Mouse (Mus musculus) myocyte (in vitro differentiated cells): Measurements from ENCODE around the gene Eppin. TPM values are rescaled to one million over a fixed set of nuclear protein-coding genes. Genes with fewer than 3 reads are reported as not detected.
"Not testable (repeated sequence)": the region's sequence is repeated elsewhere in the genome, so short reads cannot be mapped to it uniquely, and the experiment has no call there.

Experiments
- H3K27me3 ChIP-seq: one replicate; pipeline ENCODE4 v1.6.1; 2011; ENCODE audit not compliant: control insufficient read depth, insufficient read depth, insufficient read length
- H3K36me3 ChIP-seq: one replicate; pipeline ENCODE4 v1.6.1; 2011; ENCODE audit not compliant: control insufficient read depth, insufficient read depth
- H3K4me2 ChIP-seq: one replicate; pipeline ENCODE4 v1.6.1; 2011; ENCODE audit warnings: low read depth, control low read depth
- H3K4me3 ChIP-seq: one replicate; pipeline ENCODE4 v1.5.1; 2011; ENCODE audit warnings: mild to moderate bottlenecking, control low read depth, moderate library complexity
- H3K79me2 ChIP-seq: one replicate; pipeline ENCODE4 v1.6.1; 2011; ENCODE audit not compliant: control insufficient read depth, insufficient read depth
- H3ac ChIP-seq: one replicate; pipeline ENCODE4 v1.6.1; 2011; ENCODE audit not compliant: control insufficient read depth, insufficient read length
- CEBPB ChIP-seq: IDR thresholded peaks from 2 replicates; pipeline ENCODE4 v1.6.1; 2011; ENCODE audit warnings: mild to moderate bottlenecking, moderate library complexity; ENCODE audit not compliant: poor library complexity, insufficient read depth, severe bottlenecking
- E2F4 ChIP-seq: IDR thresholded peaks from one replicate; pipeline ENCODE4 v1.6.1; 2011; ENCODE audit warnings: mild to moderate bottlenecking, control low read depth, moderate library complexity; ENCODE audit not compliant: insufficient read depth
- MAX ChIP-seq: IDR thresholded peaks from one replicate; pipeline ENCODE4 v1.6.1; 2011; ENCODE audit warnings: low read depth, mild to moderate bottlenecking, control low read depth
- MYOD1 ChIP-seq, 3 experiments: IDR thresholded peaks; one replicate each; pipeline ENCODE4 v1.6.1; 2011; ENCODE audit warnings: control low read depth in 2 of 3, low read depth in 2 of 3, mild to moderate bottlenecking in 2 of 3, moderate library complexity in 1 of 3; ENCODE audit not compliant: insufficient read length in 2 of 3, control insufficient read depth in 1 of 3
- MYOG ChIP-seq, 3 experiments: IDR thresholded peaks; one replicate each; pipeline ENCODE4 v1.6.1; 2011; ENCODE audit warnings: control low read depth in 2 of 3, low read depth in 2 of 3, mild to moderate bottlenecking in 2 of 3; ENCODE audit not compliant: insufficient read length in 2 of 3, control insufficient read depth in 1 of 3, insufficient read depth in 1 of 3
- POLR2A ChIP-seq: IDR thresholded peaks from one replicate; pipeline ENCODE4 v1.6.1; 2011; ENCODE audit warnings: low read depth, mild to moderate bottlenecking, control low read depth, moderate library complexity; ENCODE audit not compliant: insufficient read length
- POLR2AphosphoS2 ChIP-seq: IDR thresholded peaks from one replicate; pipeline ENCODE4 v1.6.1; 2011; ENCODE audit warnings: low read depth, control low read depth; ENCODE audit not compliant: insufficient read length
- REST ChIP-seq: IDR thresholded peaks from one replicate; pipeline ENCODE4 v1.6.1; 2011; ENCODE audit warnings: mild to moderate bottlenecking, control low read depth, moderate library complexity; ENCODE audit not compliant: insufficient read depth, insufficient read length
- SRF ChIP-seq: IDR thresholded peaks from one replicate; pipeline ENCODE4 v1.6.1; 2011; ENCODE audit warnings: low read depth; ENCODE audit not compliant: control insufficient read depth, insufficient read length
- TCF12 ChIP-seq: IDR thresholded peaks from one replicate; pipeline ENCODE4 v1.6.1; 2011; ENCODE audit warnings: mild to moderate bottlenecking, control low read depth; ENCODE audit not compliant: poor library complexity, insufficient read depth, severe bottlenecking
- TCF3 ChIP-seq: IDR thresholded peaks from one replicate; pipeline ENCODE4 v1.6.1; 2011; ENCODE audit warnings: low read depth, control low read depth; ENCODE audit not compliant: insufficient read length
- USF1 ChIP-seq: IDR thresholded peaks from one replicate; pipeline ENCODE4 v1.6.1; 2011; ENCODE audit warnings: low read depth, mild to moderate bottlenecking, control low read depth, moderate library complexity
- polyA plus RNA-seq: library from polyadenylated mRNA; unstranded; fragments of >200 nt; fragmentation: generic; extraction: Trizol; gene quantifications from one replicate; pipeline ENCODE4 v1.2.1, GENCODE M21; 2012; ENCODE audit warnings: missing spikeins

The Eppin gene
- polyA plus RNA-seq, 1 experiment = not detected

- Histone ChIP-seq H3K27me3 (peaks cover 13% of the 10 kb centered on the region), H3K79me2 (no peaks in the 10 kb centered on the region), H3K4me2 (no peak overlapping the region), H3ac (no peak overlapping the region), H3K36me3 (no peaks in the 10 kb centered on the region), H3K4me3 (no peak overlapping the region)
- TF ChIP-seq POLR2A = no peak
- TF ChIP-seq MAX = no peak
- no peak for TF ChIP-seq TCF12
- no peak for TF ChIP-seq REST
- TF ChIP-seq USF1 = no peak
- TF ChIP-seq SRF = no peak
- no peak for TF ChIP-seq POLR2AphosphoS2
Measured at GRCm38 (mm10) chr2:164621775-164622174, 28.4 kb upstream of the Eppin start.

- Histone ChIP-seq H3K27me3 (peaks cover 13% of the 10 kb centered on the region), H3K36me3 (no peaks in the 10 kb centered on the region), H3K79me2 (no peaks in the 10 kb centered on the region), H3K4me2 (no peak overlapping the region), H3ac (no peak overlapping the region), H3K4me3 (no peak overlapping the region)
- TF ChIP-seq MYOG (IDR thresholded peaks at IDR 0.05; ENCODE audit: control insufficient read depth in 1 of 3, insufficient read depth in 1 of 3, insufficient read length in 2 of 3, low read depth in 2 of 3) (no peak), USF1 (no peak), E2F4 (no peak), MAX (no peak), TCF3 (no peak), TCF12 (no peak), POLR2A (no peak), REST (no peak), CEBPB (no peak), SRF (no peak), POLR2AphosphoS2 (no peak)
Measured at GRCm38 (mm10) chr2:164619050-164619449, 25.7 kb upstream of the Eppin start.

DNA sequence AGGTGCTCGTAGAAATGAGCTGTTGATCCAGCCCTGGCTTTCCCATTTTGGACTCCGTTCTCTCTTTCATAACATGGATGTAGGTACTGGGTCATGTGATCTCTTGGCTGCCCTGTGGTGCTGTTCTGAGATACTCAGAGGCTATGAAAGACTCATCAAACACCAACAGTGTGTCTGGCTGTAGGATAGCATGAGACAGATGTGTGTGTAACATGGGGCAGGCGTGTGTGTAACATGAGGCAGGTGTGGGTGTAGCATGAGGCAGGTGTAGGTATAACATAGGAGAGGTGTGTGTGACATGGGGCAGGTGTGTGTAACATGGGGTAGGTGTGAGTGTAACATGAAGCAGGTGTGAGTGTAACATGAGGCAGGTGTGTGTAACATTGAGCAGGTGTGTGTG lies 22.0 kb upstream of the Eppin start:
- peaks cover 6% of the 10 kb centered on the region for H3K27me3 ChIP-seq
- H3ac ChIP-seq = no peak overlapping the region
- no peaks in the 10 kb centered on the region for H3K36me3 ChIP-seq
- H3K79me2 ChIP-seq = no peaks in the 10 kb centered on the region
- H3K4me3 ChIP-seq = no peak overlapping the region
- H3K4me2 ChIP-seq = no peak overlapping the region
- no peak for TF ChIP-seq E2F4
- TF ChIP-seq USF1 = no peak
- no peak for TF ChIP-seq MYOG (IDR thresholded peaks at IDR 0.05; ENCODE audit: control insufficient read depth in 1 of 3, insufficient read depth in 1 of 3, insufficient read length in 2 of 3, low read depth in 2 of 3)
- no peak for TF ChIP-seq POLR2A
- TF ChIP-seq CEBPB = no peak
- TF ChIP-seq TCF3 = no peak
- no peak for TF ChIP-seq SRF
- no peak for TF ChIP-seq REST
- TF ChIP-seq MAX = no peak
- no peak for TF ChIP-seq POLR2AphosphoS2
- TF ChIP-seq MYOD1 (IDR thresholded peaks at IDR 0.05; ENCODE audit: control insufficient read depth in 1 of 3, insufficient read length in 2 of 3, low read depth in 2 of 3) = no peak
- TF ChIP-seq TCF12 = no peak

DNA sequence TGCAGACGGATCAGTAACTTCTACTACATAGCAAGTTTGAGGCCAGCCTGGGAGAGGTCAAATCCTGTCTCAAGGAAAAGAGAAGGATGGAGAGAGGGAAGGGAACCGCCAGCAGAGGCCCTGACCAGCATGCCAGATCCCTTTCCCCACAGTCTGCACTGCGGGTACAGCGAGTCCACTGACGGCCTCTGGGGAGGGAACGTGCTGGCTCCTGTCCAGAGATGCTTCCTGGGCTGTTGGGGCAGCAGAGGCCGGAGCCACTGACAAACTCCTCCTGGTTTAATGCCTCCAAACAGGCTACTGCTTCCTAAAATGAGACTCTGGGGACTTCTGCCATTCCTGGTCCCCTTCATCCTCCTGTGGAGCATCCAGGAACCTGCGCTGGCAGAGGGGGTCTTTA lies 20.1 kb upstream of the Eppin start, which contains the start of the genes Wfdc6b and Wfdc8:
TSS of gene Wfdc6b (plus strand) at position 52 of the 400 bp plus-strand sequence.
TSS of gene Wfdc8 (minus strand) at position 156 of the 400 bp plus-strand sequence.
- H3ac ChIP-seq, H3K27me3 ChIP-seq, H3K79me2 ChIP-seq, H3K4me2 ChIP-seq, H3K36me3 ChIP-seq, H3K4me3 ChIP-seq: not testable (repeated sequence)

DNA sequence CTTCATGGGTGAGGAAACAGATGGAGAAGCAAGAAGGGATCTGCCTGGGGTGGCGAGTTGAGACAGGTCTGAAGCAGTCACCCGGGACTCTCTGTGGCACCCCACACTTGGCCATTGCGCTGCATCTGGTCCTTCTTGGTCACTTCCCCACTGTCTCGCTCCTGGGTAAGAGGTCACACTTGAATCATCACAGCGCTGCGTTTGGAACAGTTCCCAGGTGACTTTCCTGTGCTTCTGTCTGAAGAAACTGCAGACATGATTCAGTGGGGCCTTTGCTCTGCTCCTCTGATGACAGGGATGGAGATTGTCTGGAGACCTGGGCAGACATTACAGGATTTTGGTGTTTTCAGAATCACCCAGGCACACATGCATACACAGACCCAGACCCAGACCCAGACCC lies 15.4 kb upstream of the Eppin start:
- Histone ChIP-seq H3ac (no peak overlapping the region), H3K27me3 (peaks cover 14% of the 10 kb centered on the region), H3K4me3 (no peak overlapping the region), H3K4me2 (no peak overlapping the region), H3K36me3 (no peaks in the 10 kb centered on the region), H3K79me2 (no peaks in the 10 kb centered on the region)
- no peak for TF ChIP-seq POLR2A
- no peak for TF ChIP-seq MYOG (IDR thresholded peaks at IDR 0.05; ENCODE audit: control insufficient read depth in 1 of 3, insufficient read depth in 1 of 3, insufficient read length in 2 of 3, low read depth in 2 of 3)
- TF ChIP-seq SRF = no peak
- TF ChIP-seq E2F4 = no peak
- TF ChIP-seq MYOD1 (IDR thresholded peaks at IDR 0.05; ENCODE audit: control insufficient read depth in 1 of 3, insufficient read length in 2 of 3, low read depth in 2 of 3) = no peak
- TF ChIP-seq USF1 = no peak

DNA sequence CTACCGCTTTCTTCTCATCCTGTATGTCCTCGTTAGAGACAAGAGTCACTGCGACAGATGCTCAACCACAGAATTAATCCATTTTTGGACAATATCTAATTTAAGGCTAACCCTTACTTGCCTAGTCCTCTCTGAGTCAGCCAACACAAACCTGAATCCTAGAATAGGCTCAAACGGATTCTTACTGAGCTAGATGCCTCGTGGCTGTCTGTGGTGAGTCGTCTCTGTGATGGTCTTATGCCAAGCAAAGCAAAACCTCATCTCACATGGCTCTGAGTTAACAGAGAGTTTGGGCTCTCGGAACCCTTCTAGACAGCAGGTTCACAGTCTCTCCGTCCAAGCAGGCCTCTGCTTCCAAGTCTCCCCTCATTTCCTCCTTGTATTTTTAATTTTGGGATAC lies 11.0 kb upstream of the Eppin start:
- no peak overlapping the region for H3K4me3 ChIP-seq
- H3K79me2 ChIP-seq = no peaks in the 10 kb centered on the region
- no peak overlapping the region for H3K4me2 ChIP-seq
- H3ac ChIP-seq = no peak overlapping the region
- TF ChIP-seq CEBPB (no peak), TCF3 (no peak), E2F4 (no peak), TCF12 (no peak), MYOD1 (IDR thresholded peaks at IDR 0.05; ENCODE audit: control insufficient read depth in 1 of 3, insufficient read length in 2 of 3, low read depth in 2 of 3) (no peak), POLR2AphosphoS2 (no peak), MYOG (IDR thresholded peaks at IDR 0.05; ENCODE audit: control insufficient read depth in 1 of 3, insufficient read depth in 1 of 3, insufficient read length in 2 of 3, low read depth in 2 of 3) (no peak), REST (no peak), USF1 (no peak), POLR2A (no peak), SRF (no peak), MAX (no peak)
- peaks cover 20% of the 10 kb centered on the region for H3K27me3 ChIP-seq
- H3K36me3 ChIP-seq = no peaks in the 10 kb centered on the region
